Mouse (Mus musculus): Measurements from ENCODE around the gene Hmg20b. TPM values are rescaled to one million over a fixed set of nuclear protein-coding genes. Genes with fewer than 3 reads are reported as not detected.

Gene Hmg20b
- polyA plus RNA-seq, 1 experiment from 2014 or later, result 97.7 TPM

DNA sequence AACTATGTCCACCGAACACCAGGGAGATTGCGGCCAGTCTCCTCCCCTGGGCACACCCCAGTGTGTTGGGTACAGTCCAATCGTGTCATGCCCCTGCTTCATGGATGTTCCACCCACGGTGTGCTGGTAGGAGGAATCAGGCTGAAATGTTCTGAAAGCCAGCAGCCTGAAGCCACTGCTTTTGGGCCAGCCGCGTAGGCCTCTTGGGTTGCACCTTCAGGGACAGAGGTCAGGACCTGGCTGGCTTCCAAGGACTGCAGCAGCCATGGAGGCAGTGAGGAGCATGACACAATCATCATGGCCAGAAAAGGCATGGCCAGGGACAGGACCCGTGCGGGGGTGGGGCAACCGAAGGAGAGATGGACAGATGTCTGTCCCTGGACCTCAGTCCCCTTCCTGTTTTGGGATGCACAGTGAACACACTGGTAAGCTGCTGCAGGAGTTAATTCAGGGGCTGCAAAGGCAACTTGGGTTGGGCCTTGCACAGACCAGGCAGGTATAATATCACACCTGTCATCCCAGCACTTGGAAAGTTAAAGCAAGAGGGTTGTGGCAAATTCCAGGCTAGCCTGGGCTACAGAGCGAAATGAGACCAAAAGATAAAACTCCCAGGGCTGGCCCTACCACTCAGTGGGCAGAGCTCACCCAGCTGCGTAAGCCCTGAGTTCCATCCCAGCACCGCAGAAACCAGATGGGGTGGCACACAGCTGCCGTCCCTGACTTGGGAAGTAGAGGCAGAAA is 31.5 kb downstream of the Hmg20b start:
- Histone ChIP-seq H3K4me3 (ENCODE audit: low read depth, low read length) (no peak overlapping the region), H3K9me3 (ENCODE audit: control insufficient read depth, low read length) (no peaks in the 10 kb centered on the region), H3K9ac (ENCODE audit: low read length) (no peak overlapping the region), H3K4me2 (no peak overlapping the region), H3K36me3 (ENCODE audit: control insufficient read depth, insufficient read depth, low read length) (peaks cover 17% of the 10 kb centered on the region), H3K4me1 (ENCODE audit: control insufficient read depth, insufficient read depth, low read length) (peaks cover 29% of the 10 kb centered on the region), H3K27ac (ENCODE audit: low read depth, low read length) (no peak overlapping the region), H3K27me3 (ENCODE audit: control insufficient read depth, insufficient read depth, low read length) (no peaks in the 10 kb centered on the region; the same call in 1 of the 2 replicates)
- DNase-seq (ENCODE audit: low spot score, missing footprints), result no peak
- WGBS, result 94% methylated on average over 13 of the region's 13 CpGs
- ATAC-seq (ENCODE audit: low FRiP score), result no peak

DNA sequence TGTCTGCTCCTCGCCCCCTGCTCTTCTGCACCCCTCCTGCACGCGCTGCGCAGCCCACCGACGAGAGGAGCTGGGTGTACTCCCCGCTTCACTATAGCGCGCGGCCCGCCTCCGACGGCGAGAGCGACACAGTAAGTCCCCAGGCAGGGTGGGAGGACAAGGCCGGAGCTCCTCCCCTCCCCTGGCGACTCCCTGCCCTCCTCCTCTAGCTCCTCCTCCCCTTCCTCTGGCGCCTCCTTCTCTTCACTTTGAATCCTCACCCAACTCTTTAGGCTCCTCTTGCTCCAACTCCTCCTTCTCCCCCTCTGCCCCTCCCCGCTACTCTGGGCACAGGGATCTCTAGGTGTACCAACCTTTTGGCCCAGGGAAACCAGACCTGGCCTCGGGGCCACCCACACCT is 33.0 kb downstream of the Hmg20b start:
- Histone ChIP-seq H3K9ac (ENCODE audit: low read length) (no peak overlapping the region; the same call in 1 of the 2 replicates), H3K4me3 (ENCODE audit: low read depth, low read length) (no peak overlapping the region), H3K27me3 (ENCODE audit: control insufficient read depth, insufficient read depth, low read length) (no peaks in the 10 kb centered on the region; the same call in 1 of the 2 replicates), H3K9me3 (ENCODE audit: control insufficient read depth, low read length) (no peaks in the 10 kb centered on the region), H3K36me3 (ENCODE audit: control insufficient read depth, insufficient read depth, low read length) (peaks cover 9% of the 10 kb centered on the region), H3K4me2 (0 out of 2 replicates have a peak overlapping the region, but pooled peaks have one; percentile 15), H3K4me1 (ENCODE audit: control insufficient read depth, insufficient read depth, low read length) (peaks cover 29% of the 10 kb centered on the region), H3K27ac (ENCODE audit: low read depth, low read length) (no peak overlapping the region)
- ATAC-seq (ENCODE audit: low FRiP score), result no peak
- no peak for DNase-seq (ENCODE audit: low spot score, missing footprints)
- WGBS, result 6% methylated on average over 19 of the region's 20 CpGs

DNA sequence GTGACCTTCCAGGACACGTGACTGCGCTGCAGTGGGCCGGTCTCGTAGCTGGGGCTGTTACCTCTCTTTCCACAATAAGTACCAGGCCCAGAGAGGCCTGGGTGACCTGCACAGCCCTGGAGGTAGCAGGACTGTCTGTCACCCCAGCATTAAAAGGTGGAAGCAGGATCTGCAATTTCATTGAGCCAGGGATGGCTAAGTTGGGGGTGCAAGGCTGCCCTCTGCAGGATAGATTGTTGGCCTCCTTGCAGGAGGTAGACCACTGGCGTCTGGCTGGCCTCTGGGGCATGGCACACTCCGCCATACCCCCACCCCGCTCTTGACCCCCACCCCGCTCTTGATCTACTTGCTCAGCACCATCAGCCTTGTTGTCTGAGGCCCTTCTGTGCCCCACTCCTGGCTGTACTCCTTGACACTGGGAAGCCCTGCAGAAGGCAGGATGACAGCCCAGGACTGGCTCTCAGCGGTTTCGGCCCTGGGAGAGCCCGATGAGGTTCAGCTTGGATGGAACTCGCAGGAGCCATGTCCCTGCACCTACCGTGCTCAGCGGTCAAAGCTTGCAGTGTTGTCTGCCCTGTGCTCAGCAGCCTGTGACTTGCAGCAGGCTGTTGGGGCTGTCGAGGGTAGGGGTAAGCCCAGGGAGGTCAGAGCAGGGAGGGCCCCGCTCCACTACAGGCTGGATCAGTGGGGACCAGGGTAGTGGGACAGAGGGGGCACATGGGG is 33.8 kb downstream of the Hmg20b start:
- ATAC-seq (ENCODE audit: low FRiP score) (no peak), DNase-seq (ENCODE audit: low spot score, missing footprints) (no peak)
- peaks cover 22% of the 10 kb centered on the region for H3K4me1 ChIP-seq (ENCODE audit: control insufficient read depth, insufficient read depth, low read length)
- H3K4me2 ChIP-seq, result peak overlapping the region; percentile 15; the same call in 1 of the 2 replicates
- H3K27ac ChIP-seq (ENCODE audit: low read depth, low read length), result no peak overlapping the region
- peak overlapping the region; percentile 40 for H3K9ac ChIP-seq (ENCODE audit: low read length)
- no peaks in the 10 kb centered on the region for H3K9me3 ChIP-seq (ENCODE audit: control insufficient read depth, low read length)
- WGBS, result 37% methylated on average over 16 of the region's 16 CpGs
- H3K36me3 ChIP-seq (ENCODE audit: control insufficient read depth, insufficient read depth, low read length), result peaks cover 15% of the 10 kb centered on the region
- no peaks in the 10 kb centered on the region; the same call in 1 of the 2 replicates for H3K27me3 ChIP-seq (ENCODE audit: control insufficient read depth, insufficient read depth, low read length)
- H3K4me3 ChIP-seq (ENCODE audit: low read depth, low read length), result no peak overlapping the region

DNA sequence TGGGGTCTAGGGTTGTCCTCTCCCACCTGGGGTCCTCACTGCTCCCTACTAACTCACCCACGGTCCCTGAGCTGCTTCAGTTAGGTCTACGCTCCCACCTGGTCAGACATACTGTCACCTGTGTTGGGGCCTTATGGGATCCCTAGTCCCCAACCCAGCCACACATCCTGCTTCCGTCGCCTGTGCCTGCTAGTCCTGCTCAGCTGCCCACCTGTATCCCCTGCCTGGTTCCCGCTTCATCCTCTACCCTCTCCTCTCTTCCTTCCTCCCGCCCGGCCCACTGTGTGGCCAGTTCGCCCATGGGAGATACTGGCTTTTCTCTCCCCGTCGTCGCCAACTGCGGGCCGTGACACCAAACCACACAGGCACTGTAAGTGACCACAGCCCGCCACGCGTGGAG is 34.7 kb downstream of the Hmg20b start:
- no peak for DNase-seq (ENCODE audit: low spot score, missing footprints)
- Histone ChIP-seq H3K9ac (ENCODE audit: low read length) (no peak overlapping the region), H3K36me3 (ENCODE audit: control insufficient read depth, insufficient read depth, low read length) (peaks cover 17% of the 10 kb centered on the region), H3K27ac (ENCODE audit: low read depth, low read length) (no peak overlapping the region), H3K4me2 (no peak overlapping the region), H3K9me3 (ENCODE audit: control insufficient read depth, low read length) (no peaks in the 10 kb centered on the region), H3K4me1 (ENCODE audit: control insufficient read depth, insufficient read depth, low read length) (peaks cover 21% of the 10 kb centered on the region), H3K4me3 (ENCODE audit: low read depth, low read length) (no peak overlapping the region), H3K27me3 (ENCODE audit: control insufficient read depth, insufficient read depth, low read length) (no peaks in the 10 kb centered on the region; the same call in 1 of the 2 replicates)
- ATAC-seq (ENCODE audit: low FRiP score), result no peak
- WGBS, result 94% methylated on average over 16 of the region's 16 CpGs

DNA sequence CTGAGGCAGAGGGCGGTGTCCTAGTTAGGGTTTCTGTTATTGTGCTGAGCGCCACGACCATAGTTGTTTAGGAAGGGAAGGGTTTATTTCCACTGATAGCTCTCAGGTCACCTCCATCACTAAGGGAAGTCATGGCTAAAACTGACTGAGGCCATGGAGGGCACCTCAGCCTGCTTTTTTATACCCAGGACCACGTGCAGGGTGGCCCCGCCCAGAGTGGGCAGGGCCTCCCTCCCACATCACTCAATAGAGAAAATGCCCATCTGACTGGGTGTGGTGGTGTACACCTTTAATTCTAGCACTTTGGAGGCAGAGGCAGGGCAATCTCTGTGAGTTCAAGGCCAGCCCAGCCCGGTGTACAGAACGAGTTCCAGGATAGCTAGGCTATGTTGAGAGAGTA is 36.1 kb downstream of the Hmg20b start:
- no peak for ATAC-seq (ENCODE audit: low FRiP score)
- no peak for DNase-seq (ENCODE audit: low spot score, missing footprints)
- Histone ChIP-seq H3K27me3 (ENCODE audit: control insufficient read depth, insufficient read depth, low read length) (no peaks in the 10 kb centered on the region; the same call in 1 of the 2 replicates), H3K4me2 (no peak overlapping the region), H3K9ac (ENCODE audit: low read length) (no peak overlapping the region), H3K4me1 (ENCODE audit: control insufficient read depth, insufficient read depth, low read length) (peaks cover 13% of the 10 kb centered on the region), H3K36me3 (ENCODE audit: control insufficient read depth, insufficient read depth, low read length) (peaks cover 20% of the 10 kb centered on the region), H3K4me3 (ENCODE audit: low read depth, low read length) (no peak overlapping the region), H3K27ac (ENCODE audit: low read depth, low read length) (no peak overlapping the region), H3K9me3 (ENCODE audit: control insufficient read depth, low read length) (no peaks in the 10 kb centered on the region)
- 84% methylated on average over 7 of the region's 7 CpGs for WGBS

DNA sequence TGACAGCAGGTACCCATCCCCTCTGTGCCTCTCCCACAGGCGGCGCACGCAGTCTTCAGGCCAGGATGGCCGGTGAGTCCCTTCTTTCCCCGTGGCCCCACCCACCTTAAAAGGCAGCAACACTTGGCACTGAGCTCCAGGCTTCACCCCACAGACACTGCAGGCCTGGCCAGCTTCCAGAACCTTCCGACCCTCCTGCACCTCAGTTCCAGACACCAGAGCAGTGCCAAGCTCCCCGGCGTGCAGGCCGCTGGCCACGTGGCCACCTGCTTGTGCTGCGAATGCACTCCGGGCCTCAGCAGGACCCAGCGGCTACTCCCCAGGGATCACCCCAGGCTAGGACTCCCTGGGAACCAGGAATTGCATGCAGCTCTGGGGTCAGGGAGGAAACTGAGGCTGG is 36.7 kb downstream of the Hmg20b start:
- no peak overlapping the region for H3K4me2 ChIP-seq
- ATAC-seq (ENCODE audit: low FRiP score), result no peak
- no peak for DNase-seq (ENCODE audit: low spot score, missing footprints)
- H3K4me1 ChIP-seq (ENCODE audit: control insufficient read depth, insufficient read depth, low read length), result peaks cover 11% of the 10 kb centered on the region
- H3K4me3 ChIP-seq (ENCODE audit: low read depth, low read length), result no peak overlapping the region
- no peak overlapping the region for H3K27ac ChIP-seq (ENCODE audit: low read depth, low read length)
- H3K9me3 ChIP-seq (ENCODE audit: control insufficient read depth, low read length), result no peaks in the 10 kb centered on the region
- H3K9ac ChIP-seq (ENCODE audit: low read length), result no peak overlapping the region
- H3K36me3 ChIP-seq (ENCODE audit: control insufficient read depth, insufficient read depth, low read length), result peaks cover 26% of the 10 kb centered on the region
- no peaks in the 10 kb centered on the region; the same call in 1 of the 2 replicates for H3K27me3 ChIP-seq (ENCODE audit: control insufficient read depth, insufficient read depth, low read length)
- WGBS, result 93% methylated on average over 13 of the region's 13 CpGs

DNA sequence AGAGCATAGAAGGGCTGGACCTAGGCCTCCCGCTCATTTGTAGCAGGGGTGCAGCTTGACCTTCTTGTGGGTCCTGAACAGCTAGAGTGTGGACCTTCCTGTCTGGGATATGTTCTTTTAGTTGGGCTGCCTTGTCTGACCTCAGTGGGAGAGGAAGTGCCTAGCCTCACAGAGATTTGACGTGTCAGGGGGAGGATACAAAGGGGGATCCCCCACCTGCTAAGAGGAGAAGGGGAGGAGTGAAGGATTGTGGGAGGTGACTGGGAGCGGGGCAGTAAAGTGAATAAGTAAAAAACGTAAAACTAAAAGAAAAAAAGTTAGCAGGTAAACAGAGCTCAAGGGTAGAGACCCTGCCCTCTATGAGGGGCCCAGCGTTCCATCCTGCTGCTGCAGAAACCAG is 40.7 kb downstream of the Hmg20b start:
- no peak overlapping the region for H3K4me3 ChIP-seq (ENCODE audit: low read depth, low read length)
- H3K9me3 ChIP-seq (ENCODE audit: control insufficient read depth, low read length), result no peaks in the 10 kb centered on the region
- no peak overlapping the region for H3K4me2 ChIP-seq
- DNase-seq (ENCODE audit: low spot score, missing footprints) (no peak), ATAC-seq (ENCODE audit: low FRiP score) (no peak)
- 91% methylated on average over 5 of the region's 5 CpGs for WGBS
- no peaks in the 10 kb centered on the region for H3K27me3 ChIP-seq (ENCODE audit: control insufficient read depth, insufficient read depth, low read length)
- H3K9ac ChIP-seq (ENCODE audit: low read length), result no peak overlapping the region
- H3K36me3 ChIP-seq (ENCODE audit: control insufficient read depth, insufficient read depth, low read length), result peaks cover 34% of the 10 kb centered on the region
- H3K27ac ChIP-seq (ENCODE audit: low read depth, low read length), result no peak overlapping the region
- H3K4me1 ChIP-seq (ENCODE audit: control insufficient read depth, insufficient read depth, low read length), result peaks cover 1% of the 10 kb centered on the region; the same call in 1 of the 2 replicates

DNA sequence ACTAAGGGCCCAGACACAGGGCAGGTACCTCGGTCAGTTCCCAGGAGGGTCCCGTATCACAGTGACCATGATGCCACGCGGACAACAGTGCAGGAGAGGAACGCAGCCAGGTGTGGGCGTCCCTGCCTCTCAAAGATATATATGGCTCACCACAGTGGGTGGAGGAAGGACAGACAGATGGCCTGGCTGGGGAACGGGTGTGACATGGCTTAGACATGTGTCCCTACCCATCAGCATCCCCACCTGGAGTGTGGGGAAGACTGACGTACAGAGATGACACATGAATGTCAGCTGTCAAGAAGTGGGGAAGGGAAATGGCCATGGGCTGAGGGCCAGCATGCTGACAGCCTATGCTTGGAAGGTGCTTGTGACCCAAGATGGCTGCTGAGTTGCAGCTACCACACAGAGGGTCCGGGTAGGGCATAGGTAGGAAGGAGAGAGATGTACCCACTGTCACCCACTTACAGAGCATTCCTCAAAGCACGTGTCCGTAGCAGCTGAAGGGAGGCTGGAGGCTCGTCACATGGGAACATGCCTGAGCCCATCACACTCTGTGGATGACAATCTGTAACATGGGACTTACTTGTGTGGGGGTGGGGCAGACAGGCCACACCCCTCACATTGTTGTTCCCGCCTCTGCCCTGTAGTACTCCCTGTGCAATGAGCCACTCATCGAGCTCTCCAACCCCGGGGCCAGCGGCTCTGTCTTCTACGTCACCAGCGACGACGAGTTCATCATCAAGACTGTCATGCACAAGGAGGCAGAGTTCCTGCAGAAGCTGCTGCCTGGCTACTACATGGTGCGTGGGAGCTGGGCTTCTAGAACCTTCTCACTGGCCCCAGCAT is 43.2 kb downstream of the Hmg20b start:
- 94% methylated on average over 21 of the region's 21 CpGs for WGBS
- H3K4me2 ChIP-seq, result no peak overlapping the region
- no peak overlapping the region for H3K9ac ChIP-seq (ENCODE audit: low read length)
- ATAC-seq (ENCODE audit: low FRiP score), result no peak
- no peaks in the 10 kb centered on the region for H3K27me3 ChIP-seq (ENCODE audit: control insufficient read depth, insufficient read depth, low read length)
- no peak overlapping the region for H3K4me3 ChIP-seq (ENCODE audit: low read depth, low read length)
- peaks cover 29% of the 10 kb centered on the region for H3K36me3 ChIP-seq (ENCODE audit: control insufficient read depth, insufficient read depth, low read length)
- no peaks in the 10 kb centered on the region for H3K9me3 ChIP-seq (ENCODE audit: control insufficient read depth, low read length)
- no peak for DNase-seq (ENCODE audit: low spot score, missing footprints)
- no peak overlapping the region for H3K27ac ChIP-seq (ENCODE audit: low read depth, low read length)
- peaks cover 6% of the 10 kb centered on the region; the same call in 1 of the 2 replicates for H3K4me1 ChIP-seq (ENCODE audit: control insufficient read depth, insufficient read depth, low read length)

All from midbrain, embryonic 11.5 days (tissue).